13 mouse cellular contexts compared by ENCODE assay signal in the genomic region with DNA sequence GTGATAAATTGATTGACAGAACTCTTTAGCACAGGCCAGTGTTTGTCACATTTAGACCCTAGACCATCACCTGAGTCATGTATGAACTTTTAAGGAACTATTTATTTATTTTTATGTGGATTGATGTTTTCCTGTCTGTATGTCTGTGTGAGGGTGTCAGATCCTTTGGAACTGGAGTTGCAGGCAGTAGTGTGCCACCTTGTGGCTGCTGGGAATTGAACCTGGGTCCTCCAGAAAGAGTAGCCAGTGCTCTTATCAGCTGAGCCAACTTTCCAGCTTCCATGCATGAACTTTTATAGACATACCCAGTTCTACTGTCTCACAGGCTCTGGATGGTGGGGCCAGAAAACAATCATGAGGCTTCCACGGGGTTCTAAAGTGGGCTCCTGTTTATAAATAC.
DNase-seq lines count a peak whose midpoint lies in the region; ATAC-seq and TF ChIP-seq lines count a peak whose summit lies in the region.
"Had no signal": no experiment of that assay in that cellular context is flagged by ENCODE, and none has a peak within 500 bp of the region (broad histone marks: within the 10 kb centered on the region; RNA-seq: fewer than 3 reads in every experiment).

No protein-coding gene starts in this region.

- H3K9me3 ChIP-seq in kidney, postnatal 0 days (replicated peaks; ENCODE audit: low read length), result no peaks in the 10 kb centered on the region
- H3K9me3 ChIP-seq in neural tube, embryonic 11.5 days (ENCODE audit: control insufficient read depth, low read length), result no peaks in the 10 kb centered on the region
- H3K9me3 ChIP-seq in stomach, postnatal 0 days (ENCODE audit: control insufficient read depth, low read length), result no peaks in the 10 kb centered on the region
- H3K9me3 ChIP-seq: hindbrain, embryonic 15.5 days; limb, embryonic 15.5 days had no signal

- H3K27ac ChIP-seq in kidney, postnatal 0 days, result no peak overlapping the region
- no peak overlapping the region for H3K27ac ChIP-seq in neural tube, embryonic 11.5 days (ENCODE audit: low read depth, low read length)
- no peak overlapping the region for H3K27ac ChIP-seq in stomach, postnatal 0 days (replicated peaks)
- H3K27ac ChIP-seq: hindbrain, embryonic 15.5 days; limb, embryonic 15.5 days had no signal

- no peak overlapping the region for H3K9ac ChIP-seq in kidney, postnatal 0 days (ENCODE audit: low read depth, low read length)
- no peak overlapping the region for H3K9ac ChIP-seq in neural tube, embryonic 11.5 days (ENCODE audit: low read length)
- H3K9ac ChIP-seq in stomach, postnatal 0 days (ENCODE audit: low read length), result no peak overlapping the region
- H3K9ac ChIP-seq: hindbrain, embryonic 15.5 days; limb, embryonic 15.5 days had no signal

- DNase-seq in adrenal gland, adult 2 months, result peak; percentile 17
- DNase-seq in adrenal gland, postnatal 4 days (ENCODE audit: low spot score in 2 of 2), result no peak
- DNase-seq in kidney, postnatal 0 days (ENCODE audit: low spot score), result peak; percentile 18
- no peak for DNase-seq in kidney, adult 8-10 months
- DNase-seq in neural tube, embryonic 11.5 days (ENCODE audit: low spot score), result peak; percentile 30
- DNase-seq in neural tube, embryonic 10.5 days (ENCODE audit: extremely low spot score, low spot score), result no peak
- no peak for DNase-seq in stomach, postnatal 0 days (ENCODE audit: low spot score)
- no peak for DNase-seq in spleen, adult 12 weeks (ENCODE audit: low spot score)
- DNase-seq: cerebellum, adult 11-12 months; heart, adult 18-20 months; thymus, postnatal 14 days had no signal

- TF ChIP-seq EP300 in stomach, postnatal 0 days (optimal IDR thresholded peaks at IDR 0.05), result no peak

- ATAC-seq in kidney, postnatal 0 days (replicated peaks; ENCODE audit: low FRiP score, low read depth), result no peak
- no peak for ATAC-seq in neural tube, embryonic 11.5 days (ENCODE audit: insufficient read depth, low FRiP score, low TSS enrichment)
- no peak for ATAC-seq in stomach, postnatal 0 days (ENCODE audit: low FRiP score, low TSS enrichment)

- H3K4me1 ChIP-seq in kidney, postnatal 0 days (replicated peaks; ENCODE audit: insufficient read depth, low read length), result no peaks in the 10 kb centered on the region
- no peaks in the 10 kb centered on the region for H3K4me1 ChIP-seq in neural tube, embryonic 11.5 days (ENCODE audit: control insufficient read depth, insufficient read depth, low read length)
- H3K4me1 ChIP-seq in stomach, postnatal 0 days (replicated peaks; ENCODE audit: control insufficient read depth, insufficient read depth), result no peaks in the 10 kb centered on the region
- H3K4me1 ChIP-seq: limb, embryonic 15.5 days had no signal

- H3K27me3 ChIP-seq in kidney, postnatal 0 days (ENCODE audit: insufficient read depth, low read length), result no peaks in the 10 kb centered on the region
- H3K27me3 ChIP-seq in neural tube, embryonic 11.5 days (ENCODE audit: control insufficient read depth, insufficient read depth, low read length), result no peaks in the 10 kb centered on the region
- no peaks in the 10 kb centered on the region for H3K27me3 ChIP-seq in stomach, postnatal 0 days (ENCODE audit: control insufficient read depth, insufficient read depth, low read length)
- H3K27me3 ChIP-seq: hindbrain, embryonic 15.5 days; limb, embryonic 15.5 days had no signal

- TF ChIP-seq CTCF in kidney, postnatal 0 days (IDR thresholded peaks at IDR 0.05; ENCODE audit: low read depth), result peak; percentile 64
- TF ChIP-seq CTCF in stomach, postnatal 0 days (IDR thresholded peaks at IDR 0.05; ENCODE audit: low read depth), result peak; percentile 57

- no peak overlapping the region for H3K4me2 ChIP-seq in kidney, postnatal 0 days (ENCODE audit: low read length)
- H3K4me2 ChIP-seq in neural tube, embryonic 11.5 days (ENCODE audit: low read depth), result no peak overlapping the region
- H3K4me2 ChIP-seq in stomach, postnatal 0 days (replicated peaks; ENCODE audit: low read depth), result no peak overlapping the region
- H3K4me2 ChIP-seq: hindbrain, embryonic 15.5 days; limb, embryonic 15.5 days had no signal

- WGBS in kidney, postnatal 0 days, result 43% methylated on average over 1 of the region's 1 CpGs
- WGBS in neural tube, embryonic 11.5 days, result 53% methylated on average over 1 of the region's 1 CpGs
- 36% methylated on average over 1 of the region's 1 CpGs for WGBS in stomach, postnatal 0 days

- no peaks in the 10 kb centered on the region for H3K36me3 ChIP-seq in kidney, postnatal 0 days (ENCODE audit: insufficient read depth, low read length)
- no peaks in the 10 kb centered on the region for H3K36me3 ChIP-seq in neural tube, embryonic 11.5 days (ENCODE audit: control insufficient read depth, insufficient read depth, low read length)
- H3K36me3 ChIP-seq in stomach, postnatal 0 days (ENCODE audit: control insufficient read depth, insufficient read depth, low read length), result no peaks in the 10 kb centered on the region
- H3K36me3 ChIP-seq: hindbrain, embryonic 15.5 days; limb, embryonic 15.5 days had no signal

- H3K4me3 ChIP-seq in kidney, postnatal 0 days (replicated peaks; ENCODE audit: low read depth, low read length), result no peak overlapping the region
- H3K4me3 ChIP-seq in neural tube, embryonic 11.5 days (ENCODE audit: low read depth, low read length), result no peak overlapping the region
- H3K4me3 ChIP-seq in stomach, postnatal 0 days (ENCODE audit: low read depth, low read length), result no peak overlapping the region
- H3K4me3 ChIP-seq: hindbrain, embryonic 15.5 days; limb, embryonic 15.5 days had no signal

Comparison
In these comparisons a context has a peak if more than half of its experiments do, and no peak if none do; other contexts are left out.
1. DNase-seq: peak in adrenal gland, adult 2 months (single experiment), kidney, postnatal 0 days (single experiment) and neural tube, embryonic 11.5 days (single experiment); none in adrenal gland, postnatal 4 days (0 of 2), kidney, adult 8-10 months (0 of 2), neural tube, embryonic 10.5 days (single experiment), stomach, postnatal 0 days (single experiment) and spleen, adult 12 weeks (single experiment).